Mouse (Mus musculus) urinary bladder, postnatal 25 days (tissue): Measurements from ENCODE around the gene Ift172.

Source experiments
- DNase-seq: peaks from one replicate; pipeline ENCODE4 v3.0.0; 2022; ENCODE audit warnings: low spot score

Ift172 gene

GRCm38 (mm10) chr5:31290521-31291360 is at the start of gene Ift172:
Gene Ift172 (minus strand): TSS chr5:31291116.
- DNase-seq = peak; percentile 94

DNA sequence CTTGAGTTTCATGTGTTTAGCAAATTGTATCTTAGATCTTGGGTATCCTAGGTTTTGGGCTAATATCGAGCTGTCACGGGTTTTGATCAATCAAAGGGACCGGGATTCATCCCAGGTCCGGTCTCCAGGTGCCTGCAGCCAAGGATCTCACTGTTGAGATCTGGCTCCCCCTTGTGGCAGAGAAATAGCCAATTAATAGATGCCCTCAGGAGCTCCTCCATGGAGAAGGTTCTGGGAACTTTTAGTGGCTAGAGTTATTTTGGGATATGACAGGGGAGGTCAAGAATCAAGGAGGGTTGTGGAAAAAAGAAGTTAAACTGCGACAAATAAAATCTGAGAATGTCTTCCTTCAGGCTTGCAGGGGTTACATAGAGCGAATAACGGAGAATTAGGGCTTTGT is 37.3 kb upstream of the Ift172 start:
- peak; percentile 55 for DNase-seq

GRCm38 (mm10) chr5:31326850-31327249 is 35.9 kb upstream of the Ift172 start:
- DNase-seq = no peak

DNA sequence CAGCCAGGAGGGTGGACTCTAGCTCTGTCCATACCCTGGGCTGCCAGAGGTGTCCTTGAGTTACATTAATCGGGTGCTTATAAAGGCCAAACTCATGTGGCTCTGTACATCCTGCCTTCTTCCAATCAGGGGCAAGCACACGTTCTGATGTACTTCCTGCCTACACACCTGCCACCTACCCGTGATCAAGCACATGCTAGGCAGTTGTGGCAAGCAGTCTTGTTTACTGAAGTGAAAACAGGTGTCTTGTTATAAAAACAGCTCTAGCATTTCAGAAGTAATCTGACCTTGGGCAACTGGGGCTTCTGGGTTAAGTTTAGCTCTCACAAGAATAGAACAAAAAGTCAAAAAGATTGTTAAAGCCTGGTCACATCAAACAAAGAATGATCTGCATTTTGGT is 33.2 kb upstream of the Ift172 start:
- no peak for DNase-seq

GRCm38 (mm10) chr5:31322776-31323175 is 31.9 kb upstream of the Ift172 start:
- DNase-seq = no peak

GRCm38 (mm10) chr5:31312806-31313205 is 21.9 kb upstream of the Ift172 start:
- DNase-seq = no peak

DNA sequence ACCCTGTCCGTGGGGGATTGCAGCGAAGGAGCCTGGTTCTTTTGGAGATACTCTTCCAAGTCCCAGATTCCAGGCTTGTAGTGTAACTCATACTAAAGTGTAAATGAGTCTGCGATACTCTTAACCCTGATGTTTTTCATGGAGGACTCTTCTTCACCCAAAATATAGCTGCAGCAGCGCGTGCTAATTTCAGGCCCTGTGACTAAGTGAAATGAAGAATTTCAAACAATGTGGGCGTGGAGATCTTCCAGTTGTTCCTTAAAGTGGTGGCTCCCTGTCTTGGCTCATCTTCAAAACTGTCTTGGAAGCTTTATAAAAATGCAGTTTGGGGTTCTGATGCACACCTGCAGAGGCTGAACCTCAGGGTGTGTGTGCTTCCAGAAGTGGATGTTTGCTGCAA is 12.2 kb upstream of the Ift172 start:
- DNase-seq = no peak

DNA sequence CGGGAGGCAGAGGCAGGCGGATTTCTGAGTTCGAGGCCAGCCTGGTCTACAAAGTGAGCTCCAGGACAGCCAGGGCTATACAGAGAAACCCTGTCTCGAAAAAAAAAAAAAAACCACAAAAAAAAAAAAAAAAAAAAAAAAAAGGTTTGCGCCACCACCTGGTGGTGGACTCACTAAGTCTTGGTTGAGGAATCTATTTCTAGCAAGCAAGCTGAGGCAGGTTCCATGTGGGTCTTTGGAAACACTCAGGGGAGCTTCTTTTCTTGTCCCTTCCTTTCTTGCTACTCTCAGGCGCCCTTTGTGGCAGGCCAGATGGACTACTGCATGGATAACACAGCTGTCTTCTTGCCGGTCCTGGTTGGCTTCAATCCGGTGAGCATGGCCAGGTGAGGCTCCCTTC is 10.9 kb upstream of the Ift172 start:
- DNase-seq = no peak

DNA sequence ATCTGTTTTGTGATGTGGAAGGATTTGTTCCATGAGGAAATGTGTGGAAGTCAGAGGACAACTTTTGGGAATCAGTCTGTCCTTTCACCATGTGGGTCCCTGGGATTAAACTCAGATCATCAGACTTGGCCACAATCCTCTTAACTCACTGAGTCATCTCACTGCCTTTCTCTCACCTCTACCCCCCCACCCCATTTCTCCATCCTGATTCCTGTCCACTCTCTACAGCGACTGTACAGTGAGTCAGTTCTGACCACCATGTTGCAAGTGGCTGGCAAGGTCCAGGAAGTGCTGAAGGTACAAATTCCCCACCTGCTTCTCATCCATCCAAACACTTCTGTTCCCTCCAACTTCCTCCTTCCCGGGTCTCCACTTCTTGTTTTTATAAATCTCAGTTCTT is 7.6 kb upstream of the Ift172 start:
- no peak for DNase-seq

GRCm38 (mm10) chr5:31297981-31298380 is 7.1 kb upstream of the Ift172 start:
- DNase-seq = no peak

DNA sequence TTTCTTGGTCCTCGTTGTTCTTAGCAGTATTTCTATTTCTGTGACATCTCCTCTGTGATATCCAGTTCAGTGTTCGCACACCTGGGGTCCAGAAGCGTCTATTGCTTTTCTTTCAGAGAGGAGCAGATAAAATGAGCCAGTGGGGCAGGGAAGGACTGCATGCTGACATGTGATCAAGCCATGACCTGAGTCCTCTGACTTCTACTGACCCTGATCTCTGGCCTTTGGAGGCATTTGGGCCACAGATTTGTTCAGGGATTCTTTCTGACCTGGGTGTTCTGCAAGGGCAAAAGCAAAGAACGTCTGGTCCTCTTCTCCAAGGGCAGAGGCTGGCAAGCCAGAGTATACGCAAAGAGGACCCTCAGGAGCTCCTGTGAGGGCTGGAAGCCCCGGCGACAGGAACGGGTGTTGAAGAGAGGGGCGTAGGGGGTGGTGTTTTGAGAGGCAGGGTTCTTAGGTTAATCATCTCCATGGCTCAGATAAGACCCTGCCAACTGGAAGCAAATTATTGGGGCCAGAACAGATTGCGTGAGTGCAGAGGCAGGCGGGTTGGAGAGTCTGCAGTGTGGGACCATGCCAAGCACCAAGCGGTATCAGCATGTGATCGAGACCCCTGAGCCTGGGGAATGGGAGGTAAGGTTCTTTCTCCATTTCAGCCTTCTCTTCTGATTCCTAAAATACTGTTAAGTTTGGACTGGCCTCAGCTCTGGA is 6.3 kb upstream of the Ift172 start, which contains the start of gene Gckr:
Gene Gckr (plus strand): TSS at position 397 of the 711 bp plus-strand sequence.
- no peak for DNase-seq

- DNase-seq = peak; percentile 11
Observed at GRCm38 (mm10) chr5:31295606-31296141, 4.8 kb upstream of the Ift172 start, which contains the start of gene Fndc4. Gene Fndc4 (minus strand): TSS chr5:31296080.

DNA sequence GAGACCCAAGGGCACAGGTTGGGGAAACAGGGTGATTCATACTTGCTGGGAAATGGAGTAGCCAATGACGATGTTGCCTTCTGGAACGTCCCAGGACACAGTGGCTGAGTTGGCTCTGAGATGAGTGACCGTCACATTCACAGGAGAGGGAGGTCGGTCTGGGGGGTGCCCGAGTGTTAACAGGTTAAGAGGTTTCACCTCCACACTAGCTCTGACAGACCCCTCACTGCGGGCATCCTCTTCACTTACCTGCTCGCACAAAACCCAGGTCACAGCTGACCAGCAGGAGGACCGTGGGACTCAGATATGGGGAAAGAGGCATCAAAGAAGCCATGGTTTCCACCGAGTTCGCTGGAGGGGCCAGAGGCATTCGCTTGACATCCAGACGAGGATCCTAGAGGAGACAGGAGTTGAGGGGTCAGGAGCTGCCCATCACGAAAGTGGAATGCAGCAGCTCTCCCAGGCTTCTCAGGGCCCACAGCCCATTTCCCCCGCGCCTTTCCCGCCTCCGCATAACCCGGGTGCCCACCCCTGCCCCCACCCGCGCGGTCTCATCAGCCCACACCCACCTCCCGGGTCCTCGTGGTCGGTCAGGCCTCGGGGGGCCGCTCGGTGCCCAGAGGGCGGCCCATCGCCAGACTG is 4.2 kb upstream of the Ift172 start:
- DNase-seq = no peak

- DNase-seq = no peak
Observed at GRCm38 (mm10) chr5:31291361-31291688, 409 bp upstream of the Ift172 start.

DNA sequence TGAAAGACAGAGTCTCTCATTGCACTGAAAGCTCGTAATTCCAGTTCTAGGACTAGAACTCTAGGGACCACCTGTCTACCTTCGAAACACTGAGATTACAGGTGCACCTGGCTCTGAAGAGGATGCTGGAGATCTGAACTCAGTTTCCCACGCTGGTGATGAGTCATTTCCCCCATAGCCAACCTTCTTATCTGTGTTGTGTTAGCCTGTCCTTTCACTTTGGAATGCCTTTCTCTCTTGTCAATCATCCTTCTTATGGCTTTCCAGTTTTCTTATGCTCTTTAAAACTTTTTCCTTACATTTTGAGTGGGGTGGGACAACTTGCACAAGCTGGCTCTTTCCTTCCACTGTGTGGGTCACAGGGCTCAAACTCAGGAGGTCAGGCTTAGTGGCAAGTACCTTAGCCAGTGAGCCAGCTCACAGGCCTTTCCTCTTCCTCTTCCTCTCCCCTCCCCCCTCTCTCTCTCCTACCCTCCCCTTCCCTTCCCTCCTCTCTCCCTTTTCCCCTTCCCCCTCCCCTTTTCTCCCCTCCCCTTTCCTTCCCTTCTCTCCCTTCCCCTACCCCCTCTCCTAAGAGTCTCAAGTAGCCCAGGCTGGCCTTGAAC is 1.2 kb downstream of the Ift172 start:
- DNase-seq = no peak

GRCm38 (mm10) chr5:31288655-31289054 is 2.3 kb downstream of the Ift172 start:
- DNase-seq = no peak

GRCm38 (mm10) chr5:31288225-31288624 is 2.7 kb downstream of the Ift172 start:
- no peak for DNase-seq

DNA sequence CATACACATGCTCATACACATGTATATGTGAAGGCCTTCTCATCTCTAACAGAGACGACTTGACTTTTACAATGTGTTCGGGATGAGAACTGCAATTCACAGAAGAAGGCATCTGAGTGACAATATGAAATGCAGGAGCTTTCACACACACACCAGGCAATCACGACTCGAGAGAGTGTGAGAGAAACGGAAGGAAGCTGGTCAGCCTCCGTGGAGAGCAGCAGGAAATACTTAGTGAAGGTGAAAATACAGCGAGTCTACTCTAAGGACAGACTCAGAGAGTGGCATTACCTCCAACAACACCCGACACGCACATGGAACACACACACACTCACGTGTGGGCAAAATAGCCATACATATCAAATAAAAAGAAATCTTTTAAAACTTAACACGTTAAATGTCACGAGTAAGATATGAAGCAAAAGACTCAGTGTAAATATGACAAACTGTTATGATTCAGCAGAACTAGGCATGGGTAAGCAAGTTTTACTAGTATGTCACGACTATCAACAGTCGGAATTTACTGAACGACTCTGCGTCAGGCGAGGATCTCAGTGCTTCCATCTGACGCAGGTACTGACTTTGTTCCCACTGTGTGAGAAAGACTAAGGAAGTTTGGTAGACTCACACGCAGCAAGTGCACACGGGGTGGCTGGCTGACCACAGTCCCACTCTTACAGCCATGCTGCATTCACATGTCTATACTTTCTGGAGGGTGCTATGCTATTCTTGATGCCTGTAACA is 11.5 kb downstream of the Ift172 start:
- DNase-seq = no peak

- no peak for DNase-seq
Observed at GRCm38 (mm10) chr5:31273018-31273417, 17.9 kb downstream of the Ift172 start.

DNA sequence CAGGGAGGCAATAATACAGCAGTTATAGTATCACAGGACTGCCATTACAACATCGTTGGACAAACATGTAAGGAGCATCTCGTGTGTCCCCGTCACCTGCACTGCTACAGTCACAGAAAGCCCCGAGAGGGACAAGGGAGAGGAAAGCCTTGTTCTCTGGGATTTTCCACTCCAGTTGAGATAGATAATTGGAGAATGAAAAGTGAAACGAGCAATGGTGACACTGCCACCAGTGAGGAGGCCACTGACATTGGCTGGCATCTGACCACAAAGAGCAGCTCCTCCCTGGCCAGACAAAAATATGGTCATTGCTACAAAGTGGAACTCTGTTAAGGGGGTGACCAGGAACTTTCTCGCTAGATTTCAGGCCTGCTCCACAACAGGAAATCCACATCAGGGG is 23.2 kb downstream of the Ift172 start:
- DNase-seq = no peak

- DNase-seq = no peak
Observed at GRCm38 (mm10) chr5:31266101-31266500, 24.8 kb downstream of the Ift172 start.

DNA sequence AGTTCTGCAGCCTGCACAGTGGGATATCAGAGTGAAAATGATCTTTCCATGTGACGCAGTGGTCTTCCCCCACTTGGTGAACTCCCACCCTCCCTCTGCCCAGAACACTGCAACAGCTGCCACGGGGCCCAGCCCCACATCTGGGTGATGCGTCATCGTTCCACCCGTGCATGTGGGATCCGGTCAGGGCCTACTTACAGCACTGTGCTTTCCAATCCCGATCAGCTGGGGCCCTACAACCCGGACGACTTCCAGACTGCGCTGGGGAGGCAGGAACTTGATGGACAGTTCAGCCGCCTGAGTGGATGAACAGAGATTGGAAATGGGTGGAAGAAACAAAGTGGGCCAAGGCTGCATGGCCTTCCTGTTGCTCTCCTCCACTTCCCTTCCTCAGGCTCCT is 33.3 kb downstream of the Ift172 start:
- DNase-seq = no peak
